Mouse (Mus musculus) liver, postnatal 0 days (tissue): ENCODE measurements around the gene Fut11.

Source experiments
- CTCF ChIP-seq: sonication (generic); IDR thresholded peaks from 2 replicates; pipeline ENCODE4 v1.5.1; 2016; ENCODE audit warnings: antibody characterized with exemption, low read depth
- EP300 ChIP-seq: IDR thresholded peaks from 2 replicates; pipeline ENCODE4 v1.6.1; 2016; ENCODE audit warnings: antibody characterized with exemption, low read depth, mild to moderate bottlenecking

DNA sequence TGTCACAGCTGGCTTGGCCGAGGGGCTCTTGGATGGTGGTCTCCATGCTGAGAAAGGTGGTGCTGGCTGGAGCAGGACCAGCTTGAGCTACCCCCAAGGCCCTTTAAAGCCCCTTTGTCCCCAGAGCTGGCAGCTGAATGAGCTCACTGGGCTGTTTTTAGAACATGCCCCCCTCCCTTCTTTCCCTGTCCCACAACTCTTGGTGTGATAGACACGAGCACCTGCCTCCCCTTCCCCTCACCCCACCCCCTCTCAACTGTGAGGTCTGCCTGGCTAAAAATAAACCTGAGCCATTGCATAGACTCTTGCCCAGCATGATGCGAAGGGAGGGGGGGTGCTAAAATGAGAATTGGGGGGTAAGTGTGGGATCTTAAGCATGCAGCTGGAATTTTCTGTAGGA is 30.3 kb upstream of the Fut11 start:
- TF ChIP-seq EP300 (no peak), CTCF (no peak)
